Mouse (Mus musculus): Measurements from ENCODE around the gene Ghsr. TPM values are rescaled to one million over a fixed set of nuclear protein-coding genes. Genes with fewer than 3 reads are reported as not detected.
"Not testable (repeated sequence)": the region's sequence is repeated elsewhere in the genome, so short reads cannot be mapped to it uniquely, and the experiment has no call there.

The Ghsr gene
- total RNA-seq, 2 experiments from 2014 or later: not detected

GRCm38 (mm10) chr3:27400996-27401395 lies 29.8 kb downstream of the Ghsr start:
- intact Hi-C loops (cut with DNase I; ENCODE audit: low total_unique reads); DNase-seq: not testable (repeated sequence)

GRCm38 (mm10) chr3:27406440-27406839 lies 35.3 kb downstream of the Ghsr start:
- no peak for DNase-seq
- intact Hi-C loops (cut with DNase I; ENCODE audit: low total_unique reads): no loop called here

GRCm38 (mm10) chr3:27408564-27408963 lies 37.4 kb downstream of the Ghsr start:
- intact Hi-C loops (cut with DNase I; ENCODE audit: low total_unique reads): no loop called here
- DNase-seq: no peak

DNA sequence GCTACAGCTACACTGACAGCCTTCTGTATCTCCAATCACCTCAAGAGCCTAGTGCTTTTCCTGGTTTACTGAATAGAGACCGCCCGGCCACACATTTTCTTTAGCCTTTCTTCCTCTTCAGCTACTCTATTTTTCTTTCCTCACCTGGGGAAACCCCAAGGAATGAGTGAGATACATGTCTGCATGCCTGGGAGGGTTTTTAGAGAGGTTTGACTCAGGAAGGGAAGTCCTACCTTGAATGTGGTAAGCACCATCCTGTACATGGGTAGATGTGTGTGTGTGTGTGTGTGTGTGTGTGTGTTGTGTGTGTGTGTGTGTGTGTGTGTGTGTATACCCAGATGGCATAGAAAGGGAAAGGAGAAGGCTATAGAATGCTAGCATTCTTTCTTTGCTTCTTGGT lies 40.1 kb downstream of the Ghsr start:
- no peak for DNase-seq
- intact Hi-C loops (cut with DNase I; ENCODE audit: low total_unique reads): no loop called here

- no peak for DNase-seq
- intact Hi-C loops (cut with DNase I; ENCODE audit: low total_unique reads): no loop called here
Observed at GRCm38 (mm10) chr3:27413566-27413965, 42.4 kb downstream of the Ghsr start.

- no peak for DNase-seq
- intact Hi-C loops (cut with DNase I; ENCODE audit: low total_unique reads): no loop called here
Observed at GRCm38 (mm10) chr3:27416786-27417185, 45.6 kb downstream of the Ghsr start.

DNA sequence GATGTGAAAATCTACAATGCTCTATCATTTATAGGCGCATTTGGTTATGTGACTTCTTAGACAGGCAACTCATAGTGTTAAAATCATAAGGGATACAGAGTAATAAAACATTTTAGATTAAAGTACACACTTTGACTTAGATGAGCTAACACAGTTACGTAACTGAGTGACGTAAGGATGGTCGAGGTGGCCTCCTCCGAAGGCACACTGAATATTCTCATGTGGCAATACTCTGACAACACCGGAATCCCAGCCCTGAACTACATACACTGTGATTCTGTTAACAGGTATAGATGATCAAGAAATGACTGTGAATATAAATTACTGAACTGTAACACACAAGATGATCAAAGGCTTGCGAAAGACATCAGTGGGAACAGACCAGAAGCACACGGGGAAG lies 47.5 kb downstream of the Ghsr start:
- DNase-seq: no peak
- intact Hi-C loops (cut with DNase I; ENCODE audit: low total_unique reads): no loop called here

DNA sequence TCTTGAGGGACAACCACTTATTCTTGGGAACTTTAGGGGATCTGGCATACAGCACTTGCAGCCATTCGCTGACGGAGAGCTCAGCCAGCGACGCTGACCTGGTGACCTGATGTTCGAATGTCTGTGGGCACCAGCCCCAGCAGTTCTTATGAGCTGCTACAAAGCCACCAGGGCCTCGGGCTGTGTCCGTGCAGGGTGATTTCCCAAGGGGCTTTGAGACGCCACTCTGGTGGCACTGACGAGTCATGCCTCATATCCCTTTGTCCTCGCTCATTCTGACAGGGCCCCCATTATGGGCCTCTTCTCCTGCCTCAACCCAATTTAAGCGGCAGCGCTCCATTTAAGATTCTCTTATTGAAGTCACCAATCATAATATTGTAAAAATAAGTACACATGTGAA lies 50.8 kb downstream of the Ghsr start:
- intact Hi-C loops (cut with DNase I; ENCODE audit: low total_unique reads): no loop called here
- no peak for DNase-seq

DNA sequence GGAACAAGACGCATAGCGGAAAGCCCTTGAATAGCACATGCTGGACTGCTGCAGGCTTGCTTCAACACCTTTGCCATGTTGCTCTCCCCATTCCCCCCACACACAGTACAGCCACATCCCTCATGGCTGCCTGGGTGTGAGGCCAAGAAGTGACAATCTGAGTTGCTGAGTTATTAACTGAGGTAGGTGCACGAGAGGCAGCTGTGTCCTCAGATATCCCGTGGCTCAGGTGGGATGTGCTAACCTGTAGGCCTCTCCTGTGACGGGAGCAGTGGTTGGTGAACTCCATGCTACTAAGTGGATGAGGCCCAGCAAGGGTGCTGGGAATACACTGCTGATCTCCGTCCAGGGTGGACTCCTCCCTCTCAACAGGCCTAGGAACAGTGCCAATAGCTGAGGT lies 51.4 kb downstream of the Ghsr start:
- intact Hi-C loops (cut with DNase I; ENCODE audit: low total_unique reads): no loop called here

GRCm38 (mm10) chr3:27424049-27424667 lies 53.0 kb downstream of the Ghsr start:
- intact Hi-C loops (cut with DNase I; ENCODE audit: low total_unique reads): no loop called here
- DNase-seq: no peak

More for the DNA sequence above, 51.4 kb downstream of the Ghsr start:
- DNase-seq: no peak

GRCm38 (mm10) chr3:27427406-27427805 lies 56.3 kb downstream of the Ghsr start:
- intact Hi-C loops (cut with DNase I; ENCODE audit: low total_unique reads): no loop called here
- DNase-seq: no peak

Other genes with a start within 250 kb of the Ghsr start
- gene Ect2, start 217.5 kb upstream of the Ghsr start, total RNA-seq (2021): 1 to 10 TPM; 3.6 to 4.7 TPM
- 10 to 100 TPM; 11.0 to 19.7 TPM for gene Nceh1, start 188.4 kb upstream of the Ghsr start, total RNA-seq (2021)
- gene Tnfsf10, start 54.3 kb upstream of the Ghsr start, total RNA-seq (2021): 1 to 10 TPM; 5.1 to 7.6 TPM